Mouse (Mus musculus) layer of hippocampus, postnatal 36 days (tissue): ENCODE data around the gene Creb3l1. TPM values are rescaled to one million over a fixed set of nuclear protein-coding genes. Genes with fewer than 3 reads are reported as not detected.
A peak's percentile ranks its signal among the peaks of the same experiment; 100 is the strongest.

Source experiments
- DNase-seq, 2 experiments: peaks; one replicate each; pipeline ENCODE4 v3.0.0; 2022
- total RNA-seq, 2 experiments: library from RNA; stranded (reverse); gene quantifications; 2 replicates each; pipeline ENCODE4 v1.2.3; 2021

The Creb3l1 gene
- total RNA-seq, 2 experiments from 2014 or later: 3.4 to 4.3 TPM

DNA sequence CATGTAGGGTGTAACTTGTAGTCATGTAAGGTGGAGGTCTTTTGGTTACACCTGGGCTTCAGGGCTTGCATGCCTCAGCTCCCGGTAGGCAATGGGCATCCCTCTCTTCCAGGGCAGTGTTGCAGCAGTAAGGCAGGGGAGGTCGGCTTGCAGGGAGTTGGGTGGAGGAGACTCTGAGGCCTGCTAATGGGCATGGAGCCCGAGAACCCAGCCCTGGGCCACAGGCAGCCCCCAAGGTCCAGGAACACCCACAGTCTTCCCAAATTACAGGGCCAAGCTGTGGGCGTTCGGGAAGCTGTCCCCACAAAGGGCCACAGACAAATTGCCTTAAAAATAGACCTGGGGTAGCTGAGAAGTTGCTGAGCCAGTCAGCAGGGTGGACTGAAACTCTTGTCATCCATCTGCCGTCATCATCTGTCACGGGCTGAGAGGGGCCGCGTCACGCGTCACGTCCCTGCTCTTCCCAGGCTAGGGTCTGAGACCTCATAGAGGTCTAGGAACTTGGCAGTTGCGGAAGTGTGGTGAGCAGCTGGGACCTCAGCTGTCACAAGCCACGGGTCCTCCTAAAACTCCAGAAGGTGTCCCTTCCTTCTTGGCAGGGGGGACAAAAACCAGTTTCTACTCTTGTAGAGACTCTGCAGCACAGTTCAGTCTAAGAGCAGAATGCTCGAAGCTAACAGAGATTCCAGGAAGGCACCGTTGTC is 26.2 kb downstream of the Creb3l1 start:
- DNase-seq: no peak

DNA sequence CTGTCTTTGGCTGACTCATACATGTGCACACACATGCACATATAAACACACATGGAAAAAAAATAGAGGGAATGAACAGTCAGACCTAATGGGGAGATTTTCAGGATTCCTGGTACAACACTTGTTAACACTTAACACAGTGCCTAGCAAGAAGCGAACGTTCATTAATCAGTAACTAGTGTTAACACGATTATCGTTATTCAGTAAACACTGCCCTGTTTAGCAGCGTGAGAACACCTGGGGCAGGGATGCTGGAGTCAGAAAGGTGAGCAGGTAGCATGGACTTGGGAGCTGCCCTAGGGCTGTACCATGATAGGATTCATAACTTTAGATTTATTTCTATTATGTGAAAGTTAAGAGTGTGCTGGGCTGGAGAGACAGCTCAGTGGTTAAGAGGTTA is 28.3 kb downstream of the Creb3l1 start:
- no peak for DNase-seq

DNA sequence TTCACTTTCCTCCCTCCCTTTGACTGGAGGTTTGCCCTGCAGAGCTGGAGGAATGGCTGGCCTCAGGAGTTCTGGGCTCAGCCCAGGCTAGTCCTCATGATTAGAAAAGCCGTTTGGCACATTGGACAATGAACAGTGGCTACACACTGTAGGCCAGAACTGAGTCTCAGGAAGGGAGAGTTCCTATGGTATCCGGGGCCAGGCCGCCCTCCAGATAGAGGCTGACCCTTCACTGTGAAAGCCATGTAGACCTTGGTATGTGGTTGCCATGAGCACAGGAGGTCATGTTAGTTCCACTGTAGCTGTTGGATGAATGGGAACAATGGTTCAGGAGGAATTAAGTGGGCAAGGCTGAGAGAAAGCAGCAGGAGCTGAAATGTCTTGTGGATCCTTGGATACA is 30.9 kb downstream of the Creb3l1 start:
- no peak for DNase-seq

DNA sequence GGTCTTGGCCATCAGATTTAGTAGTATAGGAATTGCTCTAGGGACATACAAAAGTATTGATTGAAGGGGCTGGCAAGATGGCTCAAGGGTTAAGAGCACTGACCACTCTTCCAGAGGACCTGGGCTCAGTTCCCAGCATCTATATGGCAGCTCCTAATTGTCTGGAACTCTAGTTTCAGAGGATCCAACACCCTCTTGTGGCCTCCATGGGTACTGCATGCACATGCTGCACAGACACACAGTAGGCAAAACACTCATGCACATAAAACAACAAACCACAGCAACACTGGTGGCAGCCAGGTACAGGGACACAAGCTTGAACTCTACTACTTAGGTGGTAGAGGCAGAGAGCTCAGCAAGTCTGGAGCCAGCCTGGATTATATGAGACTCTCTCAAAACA is 34.6 kb downstream of the Creb3l1 start:
- DNase-seq: no peak

DNA sequence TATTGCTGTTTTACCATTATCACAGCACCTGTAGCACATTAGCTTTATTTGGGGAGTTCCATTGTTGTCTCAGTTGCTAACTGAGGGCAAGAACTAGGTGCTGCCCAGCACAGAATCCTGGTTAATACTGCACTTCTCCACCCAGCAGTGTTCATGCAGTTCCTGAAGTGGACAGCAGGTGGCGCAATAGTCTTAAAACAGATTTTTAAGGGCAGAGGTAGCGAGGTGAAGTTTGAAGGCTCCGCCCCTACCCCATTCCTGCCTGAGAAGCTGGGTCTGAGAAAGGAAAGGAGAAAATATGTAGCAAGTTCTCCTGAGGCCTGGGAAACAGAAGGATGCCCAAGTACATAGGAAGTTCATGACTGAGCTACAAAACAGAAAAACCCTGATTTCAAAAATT is 36.8 kb downstream of the Creb3l1 start:
- DNase-seq: peak; percentile 74 to 81

DNA sequence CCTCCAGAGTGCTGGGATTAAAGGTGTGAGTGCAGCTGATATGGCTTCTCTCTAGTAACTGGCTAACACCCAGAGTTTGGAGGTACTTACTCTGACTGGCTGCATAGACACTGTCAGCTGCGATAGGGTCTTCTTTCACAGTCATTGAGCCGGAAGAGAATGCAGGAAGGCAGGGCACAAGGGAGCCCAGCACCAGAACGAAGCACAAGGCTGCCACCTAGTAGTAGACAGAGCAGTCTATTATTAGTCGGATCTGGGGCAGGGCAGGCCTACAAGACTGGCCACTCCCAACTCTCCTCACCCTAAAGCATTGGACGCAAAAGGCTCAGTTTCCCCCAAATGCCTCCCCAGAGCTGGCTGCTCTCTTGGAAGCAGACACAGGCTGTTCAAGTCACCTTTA is 38.2 kb downstream of the Creb3l1 start:
- DNase-seq: no peak

DNA sequence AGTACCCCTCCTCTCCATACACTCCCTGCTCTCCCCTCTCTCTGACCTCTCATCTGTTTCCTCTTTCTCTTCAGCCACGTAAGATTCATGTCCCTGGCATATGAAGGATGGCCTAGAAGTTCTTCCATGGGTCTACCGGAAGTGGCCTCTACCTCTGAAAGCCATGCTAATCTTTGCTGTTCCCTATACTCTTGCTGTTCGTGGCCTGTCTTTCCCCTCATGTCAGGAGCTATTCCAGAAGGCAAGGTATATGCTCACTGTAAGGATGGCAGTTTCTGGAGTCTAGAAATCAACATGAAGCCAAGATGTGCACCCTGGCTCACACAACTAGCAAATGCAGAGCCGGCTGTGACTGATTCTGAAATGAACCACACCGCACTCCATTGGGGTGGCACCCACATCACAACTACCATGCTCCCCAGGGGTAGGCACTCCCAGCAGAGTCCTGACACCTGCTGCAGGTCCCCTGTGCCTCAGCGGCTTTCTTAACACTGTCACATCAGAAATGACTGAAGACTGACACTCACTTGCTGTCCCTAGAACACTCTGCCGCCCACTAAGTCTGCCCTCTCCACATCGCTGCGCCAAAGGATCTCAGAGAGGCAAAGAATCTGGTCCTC is 39.3 kb downstream of the Creb3l1 start:
- DNase-seq: no peak

DNA sequence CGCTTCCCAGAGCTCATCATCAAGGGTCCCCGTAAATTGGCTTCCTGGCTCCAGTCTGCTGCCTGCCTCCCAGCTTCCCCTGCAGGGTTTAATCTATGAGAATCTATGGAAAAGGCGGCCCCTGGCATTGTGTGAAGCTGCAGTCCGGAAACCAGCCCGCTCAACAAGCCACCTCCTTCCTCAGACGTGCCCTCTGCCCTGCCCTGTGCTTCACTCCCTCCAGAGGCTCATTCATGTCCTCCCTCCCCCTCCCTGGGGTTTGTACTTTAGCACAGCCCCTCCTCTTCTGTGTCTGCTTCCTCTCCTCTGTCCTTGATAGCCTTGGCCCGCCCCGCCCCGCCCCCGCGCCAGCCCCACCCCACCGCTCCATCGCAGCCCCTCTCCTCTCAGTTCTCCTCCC is 39.9 kb downstream of the Creb3l1 start:
- DNase-seq: no peak

DNA sequence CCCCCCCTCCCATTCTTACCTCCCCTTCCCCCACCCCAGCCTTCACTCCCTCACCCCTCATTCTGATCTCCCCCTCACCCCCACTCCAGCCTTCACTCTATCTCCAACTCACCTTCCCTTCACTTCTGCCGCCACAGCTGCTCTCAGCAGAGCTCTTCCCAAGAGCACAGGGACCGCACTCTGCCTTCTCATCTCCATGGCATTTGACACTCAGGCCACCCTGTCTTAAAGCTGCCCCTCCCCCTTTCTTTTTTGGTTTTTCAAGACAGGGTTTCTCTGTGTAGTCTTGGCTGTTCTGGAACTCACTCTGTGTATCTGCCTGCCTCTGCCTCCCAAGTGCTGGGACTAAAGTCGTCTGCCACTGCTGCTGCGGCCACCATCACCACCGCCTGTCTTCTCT is 43.5 kb downstream of the Creb3l1 start:
- no peak for DNase-seq

DNA sequence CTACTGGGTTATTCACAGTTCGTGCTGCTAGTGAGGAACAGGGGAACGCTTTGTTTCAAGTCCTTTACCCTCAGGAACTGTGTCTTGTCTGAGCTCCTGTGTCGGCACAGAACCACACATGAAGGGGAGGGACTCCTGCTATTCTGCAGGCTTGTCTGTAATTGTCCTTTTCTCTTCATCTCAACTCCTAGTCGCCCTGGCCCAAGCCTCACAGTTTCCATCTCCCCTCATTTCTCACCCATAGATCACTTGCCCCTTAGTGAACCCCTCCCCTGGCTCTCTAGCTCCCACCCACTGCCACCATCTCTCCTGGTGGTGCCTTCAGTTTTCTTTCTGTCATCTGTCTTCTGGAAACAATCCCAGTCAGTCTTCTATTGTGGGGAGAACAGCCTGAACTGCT is 44.1 kb downstream of the Creb3l1 start:
- DNase-seq: no peak

DNA sequence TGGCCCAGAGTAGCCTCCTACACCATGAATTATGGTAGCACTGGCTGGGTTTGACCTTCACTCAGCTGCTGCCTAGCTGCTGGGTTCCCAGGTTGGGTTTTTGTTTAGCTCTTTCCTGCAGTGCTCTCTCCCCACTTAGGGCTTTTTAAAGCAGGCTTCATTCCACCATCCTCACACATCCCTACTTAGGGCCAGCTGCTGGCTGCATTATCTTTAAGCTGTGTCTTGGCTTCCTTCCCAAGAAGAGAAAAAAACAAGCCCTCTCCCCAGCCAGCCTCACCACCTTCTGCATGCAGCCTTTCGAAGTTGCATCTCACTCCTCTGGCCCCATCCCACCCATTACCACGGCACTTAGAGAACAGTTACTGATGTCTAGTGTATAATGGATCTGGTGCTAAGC is 45.8 kb downstream of the Creb3l1 start:
- no peak for DNase-seq

DNA sequence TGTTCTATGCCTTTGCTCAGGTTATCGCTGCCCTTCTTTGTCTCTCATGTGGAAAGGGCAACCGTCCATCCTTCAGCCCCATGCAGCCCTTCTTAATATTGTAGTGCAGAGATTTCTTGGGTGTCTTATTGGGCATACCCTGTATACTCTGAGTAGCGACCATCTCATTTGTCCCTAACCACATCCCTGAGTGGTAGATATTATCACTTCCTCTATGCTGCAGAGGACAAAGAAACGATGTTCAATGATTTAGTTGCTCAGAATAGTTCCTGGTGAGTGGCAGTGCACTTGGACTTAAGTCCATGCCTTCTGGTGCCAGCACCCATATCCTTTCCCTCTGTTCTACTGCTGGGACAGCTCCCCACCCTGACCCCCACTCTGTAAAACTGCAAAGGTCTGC is 46.3 kb downstream of the Creb3l1 start:
- DNase-seq: no peak

DNA sequence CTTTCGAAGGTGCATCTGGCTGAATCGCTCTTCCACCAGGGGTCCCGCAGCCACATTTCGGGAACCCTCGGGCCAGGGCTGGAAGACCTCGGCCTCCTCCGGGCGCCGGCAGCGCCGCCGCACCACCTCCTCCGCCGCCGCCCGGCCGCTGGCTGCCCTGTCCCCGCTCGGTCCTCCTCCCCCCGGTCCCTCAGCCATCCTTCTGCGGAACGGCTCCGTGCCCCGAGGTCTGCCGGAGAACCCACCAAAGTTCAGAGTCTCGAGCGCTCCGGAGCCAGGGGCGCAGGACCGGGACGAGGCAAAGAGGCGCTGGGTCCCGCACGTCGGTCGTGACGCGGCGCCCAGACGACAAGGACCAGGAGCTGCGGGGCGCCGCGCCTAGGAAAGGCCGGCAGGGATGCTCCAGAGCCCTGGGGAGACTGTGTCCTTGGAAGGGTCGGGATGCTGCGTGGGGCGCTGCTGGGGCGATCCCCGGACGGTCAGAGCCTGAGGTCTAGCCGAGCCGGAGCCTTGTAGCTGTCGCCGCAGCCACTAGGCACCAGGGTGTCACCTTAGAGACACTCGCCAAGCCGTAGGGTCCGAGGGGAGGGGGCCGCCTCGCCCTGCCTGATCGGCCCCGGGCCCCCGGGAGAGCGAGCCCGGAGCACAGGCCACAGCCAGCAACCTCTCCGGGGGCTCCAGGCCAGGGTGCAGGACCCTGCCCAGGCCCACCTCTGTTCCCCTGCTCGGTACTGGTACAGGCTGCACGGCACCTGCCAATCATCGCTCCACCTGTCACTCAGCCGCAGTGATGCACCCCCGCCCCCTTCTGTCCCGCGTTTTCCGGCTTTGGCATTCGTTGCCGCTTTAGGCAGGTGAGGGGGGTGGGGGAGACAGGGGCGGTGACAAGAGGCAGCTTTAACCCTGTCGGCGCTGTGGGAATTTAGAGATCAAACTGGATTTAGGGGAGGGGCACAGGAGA is 48.4 kb downstream of the Creb3l1 start, which contains the start of gene Dgkz:
Gene Dgkz, minus strand, starts transcription at position 284 of the 961 bp plus-strand sequence.
- DNase-seq: no peak

DNA sequence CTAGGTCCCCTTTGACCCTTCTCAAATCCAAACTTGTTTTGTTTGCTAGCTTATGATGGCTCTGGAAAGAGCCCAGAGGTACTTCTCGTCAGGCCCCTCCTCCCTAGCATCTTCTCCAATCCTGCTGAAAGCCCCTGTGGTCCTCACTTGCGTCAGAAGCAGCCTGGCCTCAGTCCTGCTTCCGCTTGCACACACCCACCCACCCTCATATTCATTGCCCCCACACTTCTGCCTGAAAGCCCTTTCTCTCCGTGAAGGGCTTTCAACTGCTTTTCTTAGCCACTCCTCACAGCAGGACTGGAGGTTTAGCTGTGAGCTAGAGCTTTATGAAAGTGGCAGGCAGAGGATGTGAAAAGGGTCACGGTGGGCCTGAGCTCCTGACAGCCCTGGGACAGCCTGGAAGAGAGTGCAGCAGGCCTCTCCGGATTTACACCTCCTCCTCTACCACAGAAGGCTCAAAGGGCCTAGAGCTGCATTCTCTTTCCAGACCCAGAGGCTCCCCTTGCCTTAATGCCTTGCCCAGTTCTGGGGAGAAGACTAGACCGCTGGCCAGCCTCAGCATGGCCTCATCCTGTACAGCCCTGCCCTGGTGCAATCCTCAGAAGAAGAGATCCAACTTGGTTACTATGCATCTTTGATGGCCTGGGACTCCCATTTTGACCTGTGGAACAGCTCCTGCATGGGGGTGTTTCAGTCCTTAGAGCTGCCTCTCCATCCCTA is 50.7 kb downstream of the Creb3l1 start:
- no peak for DNase-seq

DNA sequence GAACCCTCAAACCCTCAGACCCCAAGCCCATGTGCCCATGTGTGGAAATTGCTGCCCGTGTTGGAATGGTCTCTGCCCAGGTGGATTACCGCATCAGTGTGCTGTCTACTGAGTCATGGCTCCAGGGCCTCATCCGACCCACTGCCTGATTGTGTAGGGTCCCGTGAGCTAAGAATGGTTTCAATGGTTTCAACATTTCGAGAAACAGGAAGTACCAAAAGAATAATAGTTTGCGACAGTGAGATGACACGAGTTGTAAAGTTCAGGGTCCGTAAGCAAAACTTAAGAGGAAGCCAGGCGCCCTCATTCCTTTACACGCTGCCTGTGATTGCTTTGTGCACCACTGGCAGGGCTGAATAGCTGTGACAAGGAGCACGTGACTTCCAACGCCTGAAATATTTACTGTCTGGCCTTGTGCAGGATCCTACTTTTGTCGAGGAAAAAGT is 52.2 kb downstream of the Creb3l1 start:
- no peak for DNase-seq

DNA sequence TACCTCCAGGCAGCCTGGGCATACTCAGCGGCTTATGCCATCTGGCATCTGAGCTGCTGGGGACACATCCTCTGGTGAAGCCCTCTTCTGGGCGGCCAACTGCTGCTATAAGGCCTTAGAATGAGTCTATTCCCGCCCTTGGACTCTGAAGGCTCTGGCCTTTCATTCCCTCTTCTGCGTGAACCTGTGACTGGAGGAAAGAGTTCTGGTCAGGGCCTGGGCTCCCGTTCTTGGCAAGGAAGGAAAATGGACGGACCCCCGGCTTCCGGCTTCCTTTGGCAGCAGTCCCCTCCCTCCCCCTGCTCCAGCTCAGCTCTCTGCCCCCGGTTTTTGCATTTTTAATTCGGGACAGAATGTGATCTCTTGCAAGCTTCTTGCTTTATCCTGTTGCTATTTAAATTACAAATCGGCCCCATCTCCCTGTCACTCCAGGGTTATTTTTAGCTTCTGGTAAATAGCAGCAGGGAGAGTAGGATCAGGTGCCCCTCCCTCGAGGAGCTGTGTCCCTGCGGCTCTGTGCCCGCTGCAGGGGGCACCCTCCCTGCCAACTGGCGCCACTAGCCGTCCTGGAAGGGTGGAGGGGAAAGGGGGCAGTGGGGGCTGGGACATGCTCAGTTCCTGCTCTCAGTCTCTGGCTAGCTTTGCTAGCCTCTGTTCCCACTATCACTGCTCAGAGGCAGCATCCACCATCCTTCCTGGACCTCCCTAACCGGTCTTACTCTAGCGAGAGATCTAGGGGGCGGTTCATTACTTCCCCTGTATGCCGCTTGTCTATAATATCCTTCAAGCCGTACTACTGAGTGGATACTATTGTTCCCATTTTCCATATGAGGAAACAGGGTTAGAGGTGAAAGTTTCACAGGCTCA is 52.8 kb downstream of the Creb3l1 start:
- DNase-seq: peak in 1 of 2 experiments; percentile 63

DNA sequence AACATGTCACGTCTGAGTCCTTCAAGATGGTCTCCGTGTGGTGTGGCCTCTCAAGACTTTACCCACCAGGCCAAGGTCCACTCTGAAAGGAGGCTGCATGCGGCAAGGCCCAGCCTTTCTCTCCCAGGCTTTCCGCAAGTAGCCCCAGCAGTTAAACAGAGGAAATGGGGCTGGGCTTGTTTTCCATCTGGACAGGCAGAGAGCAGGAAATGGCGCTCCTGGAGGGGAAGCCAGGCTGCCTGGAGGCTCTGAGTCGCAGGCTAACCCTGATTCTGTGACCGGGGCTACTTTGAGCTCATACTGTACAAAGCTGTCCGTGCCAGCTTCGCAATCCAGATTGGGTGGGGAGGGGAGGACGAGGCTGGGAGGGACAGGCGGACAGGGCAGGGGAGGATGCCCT is 56.3 kb downstream of the Creb3l1 start:
- DNase-seq: no peak

DNA sequence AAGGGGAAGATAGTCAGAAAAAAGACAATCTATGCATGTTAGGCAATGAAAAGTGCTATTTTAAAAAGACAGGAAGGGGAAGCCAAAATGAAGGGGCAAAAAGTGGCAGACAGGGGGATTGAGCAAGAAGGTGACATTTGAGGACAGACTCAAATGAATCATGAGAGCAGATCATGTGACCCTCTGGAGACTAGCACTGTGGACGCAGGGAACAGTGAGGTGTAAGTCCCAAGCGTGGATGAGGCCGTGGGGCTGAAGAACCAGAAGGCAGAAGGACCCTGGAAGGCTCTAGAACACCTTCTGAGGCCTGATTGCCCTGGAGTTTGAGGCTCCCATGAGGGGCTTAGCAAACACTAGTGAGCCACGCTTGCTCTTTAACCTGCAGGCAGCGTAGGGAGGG is 57.9 kb downstream of the Creb3l1 start:
- DNase-seq: no peak

DNA sequence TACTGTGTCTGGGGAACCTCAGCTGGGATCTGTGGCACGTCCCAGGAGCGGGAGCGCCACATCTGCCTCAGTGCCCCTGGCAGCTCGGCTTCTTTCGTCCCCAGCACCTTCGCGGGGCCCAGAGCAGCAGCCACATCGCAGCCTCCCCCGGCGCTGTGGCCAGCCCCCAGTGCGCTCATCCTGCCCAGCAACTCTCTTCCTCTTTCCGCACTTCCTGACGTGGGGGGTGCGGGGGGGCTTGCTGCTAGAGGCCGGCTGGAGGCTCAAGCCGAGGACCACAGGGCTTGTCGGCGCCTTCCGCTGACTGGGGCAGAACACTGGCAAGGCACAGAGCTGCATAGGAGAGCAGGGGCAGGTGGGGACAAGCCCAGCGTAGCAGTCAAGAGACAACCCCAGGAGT is 58.9 kb downstream of the Creb3l1 start:
- DNase-seq: no peak

DNA sequence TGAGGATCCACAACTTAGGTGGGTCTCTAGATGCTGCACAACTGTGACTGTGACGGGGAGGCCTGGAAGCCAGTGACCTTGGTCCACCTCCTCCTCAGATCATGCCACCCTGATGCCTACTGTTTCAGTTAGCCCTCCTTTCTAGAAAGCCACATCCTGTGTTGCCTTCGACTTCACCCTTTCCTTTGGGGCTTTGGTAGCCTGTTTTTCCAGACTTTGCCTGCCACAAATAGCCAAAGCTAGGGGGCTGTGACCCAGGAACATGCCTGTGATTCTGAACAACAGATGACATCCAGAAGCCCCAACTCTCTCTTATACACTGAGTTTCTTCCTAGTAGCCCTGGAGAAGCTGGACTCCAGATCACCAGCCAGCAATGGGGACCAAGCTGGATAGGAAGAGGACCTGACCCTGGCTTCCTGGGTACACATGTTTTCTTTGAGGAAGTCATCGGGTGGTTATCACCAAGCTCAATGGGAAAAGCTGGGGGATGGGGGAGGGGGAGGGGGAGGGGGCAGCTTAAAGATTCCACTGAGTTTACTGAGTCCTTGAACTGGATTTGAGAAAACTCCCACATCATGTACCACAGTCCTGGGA is 59.6 kb downstream of the Creb3l1 start:
- no peak for DNase-seq

DNA sequence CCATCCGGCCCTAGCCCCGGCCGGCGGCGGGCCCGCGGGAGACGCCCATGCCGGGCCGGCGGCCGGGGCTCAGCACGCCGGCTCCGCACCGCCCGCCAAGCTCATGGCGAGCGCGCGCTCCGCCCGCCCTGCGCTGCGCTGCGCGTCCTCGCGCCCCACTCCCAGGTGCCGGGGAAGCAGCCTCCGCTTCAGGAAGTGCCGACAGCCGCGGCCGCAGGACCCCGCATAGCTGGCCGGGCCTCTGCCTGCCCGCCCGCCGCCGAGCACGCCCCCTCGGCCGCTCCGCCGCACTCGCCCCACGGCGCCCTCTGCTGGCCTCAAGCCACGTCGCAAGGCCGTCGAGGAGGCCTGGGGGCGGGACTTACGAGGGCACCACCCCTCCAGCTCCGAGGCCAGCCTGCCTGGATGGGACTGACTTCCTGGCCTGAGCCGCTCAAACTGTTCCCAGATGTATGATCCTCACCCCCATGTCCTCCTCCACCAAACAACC is 60.8 kb downstream of the Creb3l1 start:
- peak; percentile 94 to 95 for DNase-seq
